Comparison of ENCODE assay signal across 8 mouse cellular contexts in genomic region chr1:177443724-177444482, GRCm38 (mm10). TPM values are rescaled to one million over a fixed set of nuclear protein-coding genes. Genes with fewer than 3 reads are reported as not detected.
A peak's percentile ranks its signal among the peaks of the same experiment; 100 is the strongest.
DNase-seq lines count a peak whose midpoint lies in the region; ATAC-seq and TF ChIP-seq lines count a peak whose summit lies in the region.

No protein-coding gene starts in this region.

- no peak for ATAC-seq in forebrain, embryonic 13.5 days
- no peak for ATAC-seq in liver, embryonic 14.5 days (ENCODE audit: insufficient read depth)
- ATAC-seq in erythroid progenitor cell, adult 5-6 weeks (replicated peaks; ENCODE audit: low FRiP score, poor library complexity, severe bottlenecking): no peak

- H3K4me1 ChIP-seq in heart, embryonic 10.5 days: peaks cover 40% of the 10 kb centered on the region
- H3K4me1 ChIP-seq in E14TG2a.4 (replicated peaks; ENCODE audit: low read depth, low read length): peaks cover 36% of the 10 kb centered on the region
- peaks cover 52% of the 10 kb centered on the region for H3K4me1 ChIP-seq in forebrain, embryonic 13.5 days
- peaks cover 3 to 12% of the 10 kb centered on the region in 2 experiments for H3K4me1 ChIP-seq in liver, embryonic 14.5 days (replicated peaks; ENCODE audit: control insufficient read depth in 2 of 2, insufficient read depth in 2 of 2, low read length in 1 of 2)

- TF ChIP-seq EP300 in liver, embryonic 14.5 days (IDR thresholded peaks at IDR 0.05; ENCODE audit: low read depth): no peak

- TF ChIP-seq CTCF in E14TG2a.4 (conservative IDR thresholded peaks at IDR 0.05; ENCODE audit: low read length): no peak
- no peak for TF ChIP-seq CTCF in liver, embryonic 14.5 days (IDR thresholded peaks at IDR 0.05; ENCODE audit: low read depth)

- peaks cover 18% of the 10 kb centered on the region for H3K36me3 ChIP-seq in heart, embryonic 10.5 days
- peaks cover 16% of the 10 kb centered on the region for H3K36me3 ChIP-seq in E14TG2a.4 (ENCODE audit: insufficient read depth, low read length)
- peaks cover 16% of the 10 kb centered on the region for H3K36me3 ChIP-seq in forebrain, embryonic 13.5 days (ENCODE audit: poor library complexity, severe bottlenecking)
- H3K36me3 ChIP-seq in liver, embryonic 14.5 days (replicated peaks; ENCODE audit: control insufficient read depth, insufficient read depth, low read depth): peaks cover 11% of the 10 kb centered on the region

- H3K9ac ChIP-seq in forebrain, embryonic 13.5 days: peak overlapping the region; percentile 98
- peak overlapping the region; percentile 82; the same call in 1 of the 2 replicates for H3K9ac ChIP-seq in liver, embryonic 14.5 days (replicated peaks)

- H3K27me3 ChIP-seq in heart, embryonic 10.5 days (ENCODE audit: insufficient read depth, poor library complexity, severe bottlenecking): no peaks in the 10 kb centered on the region
- H3K27me3 ChIP-seq in E14TG2a.4 (ENCODE audit: insufficient read depth, low read length): peaks cover 27% of the 10 kb centered on the region
- H3K27me3 ChIP-seq in forebrain, embryonic 13.5 days: no peaks in the 10 kb centered on the region
- no peaks in the 10 kb centered on the region for H3K27me3 ChIP-seq in liver, embryonic 14.5 days (ENCODE audit: control insufficient read depth, insufficient read depth, low read length)

- DNase-seq in heart, embryonic 10.5 days (ENCODE audit: low spot score): no peak
- DNase-seq in heart, postnatal 10 days: no peak
- no peak for DNase-seq in liver, embryonic 14.5 days (ENCODE audit: low read depth in 3 of 3, low spot score in 3 of 3)
- DNase-seq in adrenal gland, adult 2 months: no peak
- no peak for DNase-seq in gastrocnemius, postnatal 14 days

- intact Hi-C loops in heart, postnatal 10 days (cut with DNase I): loop anchor here (5.0 to 10.0 kb wide), 5 partner anchors 111 to 348 kb away; partner anchors contain the start of gene Akt3
- intact Hi-C loops in gastrocnemius, postnatal 14 days (cut with DNase I; ENCODE audit: low total_unique reads): loop anchor here (10.0 kb wide), 1 partner anchor 241 kb away; no protein-coding TSS in a partner anchor

- no peaks in the 10 kb centered on the region for H3K9me3 ChIP-seq in heart, embryonic 10.5 days
- peaks cover 12% of the 10 kb centered on the region for H3K9me3 ChIP-seq in E14TG2a.4 (ENCODE audit: low read length)
- no peaks in the 10 kb centered on the region for H3K9me3 ChIP-seq in forebrain, embryonic 13.5 days (replicated peaks)
- no peaks in the 10 kb centered on the region for H3K9me3 ChIP-seq in liver, embryonic 14.5 days (ENCODE audit: control insufficient read depth, low read length)

- H3K4me2 ChIP-seq in forebrain, embryonic 13.5 days: peak overlapping the region; percentile 68
- peak overlapping the region; percentile 64 for H3K4me2 ChIP-seq in liver, embryonic 14.5 days (ENCODE audit: low read depth)

- whole genome bisulfite sequencing in heart, embryonic 10.5 days: 41% methylated on average over 9 of the region's 9 CpGs
- 5% methylated on average over 9 of the region's 9 CpGs for WGBS in forebrain, embryonic 13.5 days
- 38% methylated on average over 9 of the region's 9 CpGs for WGBS in liver, embryonic 14.5 days (ENCODE audit: insufficient replicate concordance)

- H3K27ac ChIP-seq in heart, embryonic 10.5 days: peak overlapping the region; percentile 95
- peak overlapping the region; percentile 99 for H3K27ac ChIP-seq in forebrain, embryonic 13.5 days
- H3K27ac ChIP-seq in liver, embryonic 14.5 days: no peak overlapping the region

- H3K4me3 ChIP-seq in heart, embryonic 10.5 days: peak overlapping the region; percentile 84
- H3K4me3 ChIP-seq in E14TG2a.4 (replicated peaks; ENCODE audit: low read length): peak overlapping the region; percentile 85
- H3K4me3 ChIP-seq in forebrain, embryonic 13.5 days: peak overlapping the region; percentile 83
- H3K4me3 ChIP-seq in liver, embryonic 14.5 days (ENCODE audit: insufficient read depth in 1 of 2, low read depth in 2 of 2, low read length in 2 of 2): peak overlapping the region; percentile 76 to 81

RNA-seq across cellular contexts. Expression of gene Zbtb18, which starts 1.8 kb away (rescaled TPM):
- 1.2 and 1.6 TPM in 2 replicates for polyA plus RNA-seq in heart, embryonic 10.5 days (2016; fragmentation: Nextera tagmentation; extraction: Ambion mirVana)
- total RNA-seq in heart, postnatal 10 days (2021): 10 to 100 TPM; 38.2 to 41.3 TPM
- 59.8 and 88.1 TPM in 2 replicates for polyA plus RNA-seq in forebrain, embryonic 13.5 days (2015; fragmentation: Nextera tagmentation; extraction: Ambion mirVana)
- polyA plus RNA-seq in liver, embryonic 14.5 days (2012; rRNA removed): 4.2 and 4.5 TPM in 2 replicates
- polyA plus RNA-seq in liver, embryonic 14.5 days (2014; fragmentation: Nextera tagmentation; extraction: Ambion mirVana): 0.55 and 0.85 TPM in 2 replicates
- total RNA-seq in adrenal gland, adult 2 months (2021): 10 to 100 TPM; 23.8 to 25.8 TPM
- 3.7 and 5.7 TPM in 2 replicates for polyA plus RNA-seq in adrenal gland, adult 2 months (2012; rRNA removed)
- total RNA-seq in gastrocnemius, postnatal 14 days (2021): 10 to 100 TPM; 55.8 to 72.3 TPM
- total RNA-seq in erythroid progenitor cell, adult 5-6 weeks (2015; ENCODE audit: low replicate concordance): 23.1 and 34.2 TPM in 2 replicates
- total RNA-seq in erythroid progenitor cell, adult 5-6 weeks (2017; ENCODE audit: low replicate concordance): 29.7 and 35.0 TPM in 2 replicates
